Mouse (Mus musculus): ENCODE results near the gene Sf3b3. TPM values are rescaled to one million over a fixed set of nuclear protein-coding genes. Genes with fewer than 3 reads are reported as not detected.

Gene Sf3b3
- 150 and 170 TPM in 2 replicates for total RNA-seq (2012; rRNA removed)
- polyA plus RNA-seq (2012; ENCODE audit: insufficient read depth in 1 of 2, insufficient read length in 2 of 2, low read depth in 1 of 2, low replicate concordance in 2 of 2, missing spikeins in 1 of 2), result 100 to 1,000 TPM; 167 to 224 TPM

DNA sequence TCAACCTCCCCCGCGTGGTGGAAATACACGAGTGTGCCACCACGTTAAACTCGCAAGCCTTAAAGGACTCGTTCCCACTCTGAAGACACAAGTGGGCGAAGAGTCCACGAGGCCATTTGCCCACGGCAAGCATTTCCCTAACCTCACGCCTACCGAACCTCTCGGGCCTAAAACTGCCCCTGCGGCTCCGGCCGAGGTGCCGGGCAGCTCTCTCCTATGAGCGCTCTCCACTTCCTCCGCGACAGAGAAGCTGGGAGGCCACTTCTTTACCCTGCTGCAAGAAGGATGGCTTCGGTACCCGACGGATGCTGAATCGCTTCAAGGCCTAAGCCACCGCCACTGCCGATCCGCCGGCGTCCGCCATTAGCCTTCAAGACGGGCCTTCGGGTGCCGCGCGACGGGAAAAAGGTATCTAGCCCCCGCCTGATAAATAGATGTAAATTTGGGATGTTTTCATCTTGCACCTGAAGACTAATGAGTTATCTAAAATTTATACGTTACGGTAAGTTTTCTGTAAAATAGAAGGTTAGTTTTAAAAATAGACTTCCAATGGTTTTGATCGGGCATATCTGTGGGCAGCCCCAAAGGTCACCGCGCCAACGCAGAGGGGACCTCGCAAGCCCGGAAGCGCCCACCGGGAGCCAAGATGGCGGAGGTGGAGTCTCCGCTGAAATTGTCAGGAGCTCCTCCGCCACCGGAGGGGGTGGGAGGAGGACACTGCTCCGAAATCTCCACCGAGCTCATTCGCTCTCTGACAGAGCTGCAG, at the start of gene Sf3b3, which contains the start of gene Cog4:
Sf3b3 (minus strand) TSS at position 383 of the 766 bp plus-strand sequence.
Cog4 (plus strand) TSS at position 196 of the 766 bp plus-strand sequence.
- peaks cover 59% of the 10 kb centered on the region for H3K79me2 ChIP-seq (ENCODE audit: control insufficient read depth, insufficient read depth, low read length, poor library complexity)

GRCm38 (mm10) chr8:110895812-110896211, 49.2 kb upstream of the Sf3b3 start:
- no peak for DNase-seq (ENCODE audit: low read depth, low spot score)
- H3K4me1 ChIP-seq (ENCODE audit: control insufficient read depth in 1 of 2, insufficient read depth in 2 of 2, low read length in 2 of 2), result no peaks in the 10 kb centered on the region
- no peak overlapping the region for H3K27ac ChIP-seq (ENCODE audit: control insufficient read depth, low read depth, low read length)
- no peaks in the 10 kb centered on the region for H3K9me3 ChIP-seq (replicated peaks; ENCODE audit: insufficient read depth, low read length)
- H3K4me3 ChIP-seq (ENCODE audit: control insufficient read depth in 1 of 2, insufficient read depth in 1 of 2, low read depth in 2 of 2, low read length in 2 of 2), result no peak overlapping the region
- no peaks in the 10 kb centered on the region for H3K27me3 ChIP-seq (ENCODE audit: control insufficient read depth in 1 of 2, insufficient read depth in 2 of 2, low read length in 2 of 2)
- no peak overlapping the region for H3K9ac ChIP-seq (ENCODE audit: control insufficient read depth, low read depth, low read length, poor library complexity, severe bottlenecking)
- no peaks in the 10 kb centered on the region for H3K79me2 ChIP-seq (ENCODE audit: control insufficient read depth, insufficient read depth, low read length, poor library complexity)
- TF ChIP-seq HCFC1 (IDR thresholded peaks at IDR 0.05; ENCODE audit: low read depth, low read length) (no peak), ZKSCAN1 (IDR thresholded peaks at IDR 0.05; ENCODE audit: low read depth, low read length) (no peak), BHLHE40 (IDR thresholded peaks at IDR 0.05; ENCODE audit: borderline replicate concordance, low read depth, low read length) (no peak), MAX (IDR thresholded peaks at IDR 0.05; ENCODE audit: low read length) (no peak)
- H3K36me3 ChIP-seq (ENCODE audit: control insufficient read depth in 1 of 2, insufficient read depth in 2 of 2, low read length in 2 of 2), result no peaks in the 10 kb centered on the region

More for the DNA sequence above, at the start of gene Sf3b3, which contains the start of gene Cog4:
- DNase-seq (ENCODE audit: low read depth, low spot score), result peak; percentile 92
- Histone ChIP-seq H3K36me3 (ENCODE audit: control insufficient read depth in 1 of 2, insufficient read depth in 2 of 2, low read length in 2 of 2) (peaks cover 27 to 37% of the 10 kb centered on the region in 2 experiments), H3K4me3 (ENCODE audit: control insufficient read depth in 1 of 2, insufficient read depth in 1 of 2, low read depth in 2 of 2, low read length in 2 of 2) (peak within 1 kb of the TSS; percentile 77 to 100), H3K9ac (ENCODE audit: control insufficient read depth, low read depth, low read length, poor library complexity, severe bottlenecking) (peak within 1 kb of the TSS; percentile 99), H3K27ac (ENCODE audit: control insufficient read depth, low read depth, low read length) (peak within 1 kb of the TSS; percentile 96), H3K4me1 (ENCODE audit: control insufficient read depth in 1 of 2, insufficient read depth in 2 of 2, low read length in 2 of 2) (peaks cover 0 to 21% of the 10 kb centered on the region in 2 experiments; a peak in 2 of 4 replicates), H3K27me3 (ENCODE audit: control insufficient read depth in 1 of 2, insufficient read depth in 2 of 2, low read length in 2 of 2) (no peaks in the 10 kb centered on the region), H3K9me3 (replicated peaks; ENCODE audit: insufficient read depth, low read length) (no peaks in the 10 kb centered on the region)
- TF ChIP-seq E2F4 (IDR thresholded peaks at IDR 0.05; ENCODE audit: borderline replicate concordance, low read depth, low read length) (peak; percentile 94), NELFE (IDR thresholded peaks at IDR 0.05; ENCODE audit: low read depth, low read length) (peak; percentile 85), ZKSCAN1 (IDR thresholded peaks at IDR 0.05; ENCODE audit: low read depth, low read length) (no peak), RAD21 (IDR thresholded peaks at IDR 0.05; ENCODE audit: low read depth, low read length) (no peak), POLR2A (IDR thresholded peaks at IDR 0.05; ENCODE audit: control insufficient read depth in 1 of 2, insufficient read depth in 1 of 2, low read depth in 1 of 2, low read length in 2 of 2, poor library complexity in 1 of 2) (peak; percentile 75 to 94), CTCF (IDR thresholded peaks at IDR 0.05 in 2 of 3, conservative IDR thresholded peaks at IDR 0.05 in 1 of 3; ENCODE audit: control insufficient read depth in 1 of 3, insufficient read depth in 1 of 3, low read depth in 2 of 3, low read length in 3 of 3, poor library complexity in 1 of 3, severe bottlenecking in 1 of 3) (no peak), ELF1 (IDR thresholded peaks at IDR 0.05; ENCODE audit: low read depth, low read length) (peak; percentile 95), POLR2AphosphoS2 (IDR thresholded peaks at IDR 0.05; ENCODE audit: low read length) (peak; percentile 85; the same call in 1 of the 2 replicates), BHLHE40 (IDR thresholded peaks at IDR 0.05; ENCODE audit: borderline replicate concordance, low read depth, low read length) (no peak), CHD1 (IDR thresholded peaks at IDR 0.05; ENCODE audit: low read depth, low read length) (no peak), ZMIZ1 (IDR thresholded peaks at IDR 0.05; ENCODE audit: low read depth, low read length) (peak; percentile 74; the same call in 1 of the 2 replicates), ZC3H11A (IDR thresholded peaks at IDR 0.05; ENCODE audit: low read depth, low read length) (no peak), HCFC1 (IDR thresholded peaks at IDR 0.05; ENCODE audit: low read depth, low read length) (peak; percentile 92), MYC (IDR thresholded peaks at IDR 0.05; ENCODE audit: low read depth, low read length) (peak; percentile 92), SIN3A (IDR thresholded peaks at IDR 0.05; ENCODE audit: low read length) (peak; percentile 95), MXI1 (IDR thresholded peaks at IDR 0.05; ENCODE audit: low read depth, low read length) (peak; percentile 64), MAX (IDR thresholded peaks at IDR 0.05; ENCODE audit: low read length) (peak; percentile 98), MAFK (IDR thresholded peaks at IDR 0.05; ENCODE audit: borderline replicate concordance, low read depth, low read length) (no peak), POLR2AphosphoS5 (IDR thresholded peaks at IDR 0.05; ENCODE audit: borderline replicate concordance, low read depth, low read length) (no peak), KAT2A (conservative IDR thresholded peaks at IDR 0.05; ENCODE audit: low read depth, low read length) (peak; percentile 76; the same call in 1 of the 2 replicates), NRF1 (IDR thresholded peaks at IDR 0.05; ENCODE audit: insufficient read depth, low read depth, low read length, poor library complexity, severe bottlenecking) (peak; percentile 32; the same call in 1 of the 2 replicates), TCF12 (IDR thresholded peaks at IDR 0.05; ENCODE audit: low read depth, low read length) (peak; percentile 82), RCOR1 (IDR thresholded peaks at IDR 0.05; ENCODE audit: low read depth, low read length) (no peak), TBP (IDR thresholded peaks at IDR 0.05; ENCODE audit: low read depth, low read length) (peak; percentile 96)
